ENCODE assay signal across 22 mouse cellular contexts in genomic region chr8:128675848-128676629, GRCm38 (mm10). TPM values are rescaled to one million over a fixed set of nuclear protein-coding genes. Genes with fewer than 3 reads are reported as not detected.
DNase-seq lines count a peak whose midpoint lies in the region; ATAC-seq and TF ChIP-seq lines count a peak whose summit lies in the region.
"Had no signal": no experiment of that assay in that cellular context is flagged by ENCODE, and none has a peak within 500 bp of the region (broad histone marks: within the 10 kb centered on the region; RNA-seq: fewer than 3 reads in every experiment).

No protein-coding gene starts in this region.

- H3K4me2 ChIP-seq in intestine, embryonic 15.5 days (replicated peaks) = no peak overlapping the region
- H3K4me2 ChIP-seq in intestine, postnatal 0 days (replicated peaks; ENCODE audit: low read depth) = no peak overlapping the region
- H3K4me2 ChIP-seq: embryonic facial prominence, embryonic 13.5 days; embryonic facial prominence, embryonic 15.5 days; forebrain, embryonic 12.5 days had no signal

- no peaks in the 10 kb centered on the region for H3K27me3 ChIP-seq in MEL (ENCODE audit: control insufficient read depth in 1 of 2, insufficient read depth in 2 of 2, low read length in 2 of 2)
- H3K27me3 ChIP-seq in intestine, embryonic 15.5 days (replicated peaks) = no peaks in the 10 kb centered on the region
- H3K27me3 ChIP-seq in intestine, postnatal 0 days (replicated peaks; ENCODE audit: control insufficient read depth, insufficient read depth, low read length) = no peaks in the 10 kb centered on the region
- H3K27me3 ChIP-seq: embryonic facial prominence, embryonic 13.5 days; embryonic facial prominence, embryonic 15.5 days; forebrain, embryonic 12.5 days had no signal

- peaks cover 0 to 14% of the 10 kb centered on the region in 2 experiments; a peak in 2 of 4 replicates for H3K36me3 ChIP-seq in MEL (ENCODE audit: control insufficient read depth in 1 of 2, insufficient read depth in 2 of 2, low read length in 2 of 2)
- H3K36me3 ChIP-seq in intestine, embryonic 15.5 days = no peaks in the 10 kb centered on the region
- no peaks in the 10 kb centered on the region for H3K36me3 ChIP-seq in intestine, postnatal 0 days (ENCODE audit: control insufficient read depth, insufficient read depth)
- H3K36me3 ChIP-seq: embryonic facial prominence, embryonic 13.5 days; embryonic facial prominence, embryonic 15.5 days; forebrain, embryonic 10.5 days; forebrain, embryonic 12.5 days had no signal

- no peaks in the 10 kb centered on the region for H3K79me2 ChIP-seq in MEL (ENCODE audit: control insufficient read depth, insufficient read depth, low read length, poor library complexity)

- ATAC-seq in intestine, embryonic 15.5 days = peak; percentile 84
- ATAC-seq in intestine, postnatal 0 days = peak; percentile 51; the same call in 1 of the 2 replicates
- ATAC-seq: forebrain, embryonic 14.5 days; forebrain, embryonic 16.5 days had no signal

- TF ChIP-seq EP300 in MEL (IDR thresholded peaks at IDR 0.05; ENCODE audit: low read depth in 1 of 2, low read length in 2 of 2) = no peak

- H3K9ac ChIP-seq in MEL (ENCODE audit: control insufficient read depth, low read depth, low read length, poor library complexity, severe bottlenecking) = no peak overlapping the region
- no peak overlapping the region for H3K9ac ChIP-seq in intestine, embryonic 15.5 days
- no peak overlapping the region for H3K9ac ChIP-seq in intestine, postnatal 0 days (ENCODE audit: low read depth, low read length)
- H3K9ac ChIP-seq: embryonic facial prominence, embryonic 13.5 days; embryonic facial prominence, embryonic 15.5 days; forebrain, embryonic 12.5 days had no signal

- H3K9me3 ChIP-seq in MEL (replicated peaks; ENCODE audit: insufficient read depth, low read length) = no peaks in the 10 kb centered on the region
- H3K9me3 ChIP-seq in intestine, embryonic 15.5 days = no peaks in the 10 kb centered on the region
- no peaks in the 10 kb centered on the region for H3K9me3 ChIP-seq in intestine, postnatal 0 days (ENCODE audit: control insufficient read depth)
- H3K9me3 ChIP-seq: embryonic facial prominence, embryonic 13.5 days; embryonic facial prominence, embryonic 15.5 days; forebrain, embryonic 12.5 days had no signal

- no peak overlapping the region for H3K27ac ChIP-seq in MEL (ENCODE audit: control insufficient read depth, low read depth, low read length)
- H3K27ac ChIP-seq in intestine, embryonic 15.5 days = no peak overlapping the region
- H3K27ac ChIP-seq in intestine, postnatal 0 days (ENCODE audit: low read depth, low read length) = no peak overlapping the region
- H3K27ac ChIP-seq: embryonic facial prominence, embryonic 13.5 days; embryonic facial prominence, embryonic 15.5 days; forebrain, embryonic 10.5 days; forebrain, embryonic 12.5 days had no signal

- no peak overlapping the region for H3K4me3 ChIP-seq in MEL (ENCODE audit: control insufficient read depth in 1 of 2, insufficient read depth in 1 of 2, low read depth in 2 of 2, low read length in 2 of 2)
- H3K4me3 ChIP-seq in intestine, embryonic 15.5 days (replicated peaks) = no peak overlapping the region
- no peak overlapping the region for H3K4me3 ChIP-seq in intestine, postnatal 0 days (ENCODE audit: low read depth, low read length)
- H3K4me3 ChIP-seq: embryonic facial prominence, embryonic 13.5 days; embryonic facial prominence, embryonic 15.5 days; erythroblast, embryonic 14.5 days; forebrain, embryonic 10.5 days; forebrain, embryonic 12.5 days had no signal

- no peak for TF ChIP-seq POLR2A in MEL (IDR thresholded peaks at IDR 0.05; ENCODE audit: control insufficient read depth in 1 of 2, insufficient read depth in 1 of 2, low read depth in 1 of 2, low read length in 2 of 2, poor library complexity in 1 of 2)

- WGBS in intestine, embryonic 15.5 days = 62% methylated on average over 3 of the region's 3 CpGs
- WGBS in intestine, postnatal 0 days = 50% methylated on average over 3 of the region's 3 CpGs

- no peak for TF ChIP-seq CTCF in MEL (IDR thresholded peaks at IDR 0.05 in 2 of 3, conservative IDR thresholded peaks at IDR 0.05 in 1 of 3; ENCODE audit: control insufficient read depth in 1 of 3, insufficient read depth in 1 of 3, low read depth in 2 of 3, low read length in 3 of 3, poor library complexity in 1 of 3, severe bottlenecking in 1 of 3)
- no peak for TF ChIP-seq CTCF in intestine, postnatal 0 days (IDR thresholded peaks at IDR 0.05; ENCODE audit: low read depth)

- peaks cover 2 to 4% of the 10 kb centered on the region in 2 experiments; a peak in 2 of 4 replicates for H3K4me1 ChIP-seq in MEL (ENCODE audit: control insufficient read depth in 1 of 2, insufficient read depth in 2 of 2, low read length in 2 of 2)
- H3K4me1 ChIP-seq in intestine, embryonic 15.5 days (replicated peaks) = 0 out of 2 replicates have a peak, but pooled peaks cover 2% of the 10 kb centered on the region
- no peaks in the 10 kb centered on the region for H3K4me1 ChIP-seq in intestine, postnatal 0 days (replicated peaks; ENCODE audit: control insufficient read depth, insufficient read depth, low read length)
- H3K4me1 ChIP-seq: embryonic facial prominence, embryonic 13.5 days; embryonic facial prominence, embryonic 15.5 days; forebrain, embryonic 10.5 days; forebrain, embryonic 12.5 days had no signal

- TF ChIP-seq RAD21 in MEL (IDR thresholded peaks at IDR 0.05; ENCODE audit: low read depth, low read length) = no peak

- DNase-seq in MEL (ENCODE audit: low read depth, low spot score) = peak; percentile 19
- DNase-seq in layer of hippocampus, adult 11-12 months (ENCODE audit: low spot score) = no peak
- no peak for DNase-seq in retina, postnatal 1 day
- DNase-seq: adrenal gland, adult 2 months; adrenal gland, postnatal 10 days; adrenal gland, postnatal 25 days; cerebellum, adult 11 months; cerebellum, adult 18-20 months; cerebellum, adult 8-10 months; cerebellum, adult 9-11 months; cerebellum, postnatal 14 days; cerebellum, postnatal 36 days; embryo, embryonic 11 days had no signal

TF ChIP-seq in MEL, 35 proteins besides CTCF, POLR2A, EP300 and RAD21:
- TF ChIP-seq GATA1 (IDR thresholded peaks at IDR 0.05; ENCODE audit: low read depth, low read length) = 0 out of 2 replicates have a peak, but pooled peaks have one; percentile 22
- no peak for TF ChIP-seq MYC (IDR thresholded peaks at IDR 0.05; ENCODE audit: low read depth, low read length)

RNA-seq across cellular contexts. Expression of gene Itgb1, which starts 9.4 kb away (rescaled TPM):
- total RNA-seq in MEL (2012; rRNA removed) = 73.7 and 76.7 TPM in 2 replicates
- 100 to 1,000 TPM; 114 to 189 TPM for polyA plus RNA-seq in MEL (2012; ENCODE audit: insufficient read depth in 1 of 2, insufficient read length in 2 of 2, low read depth in 1 of 2, low replicate concordance in 2 of 2, missing spikeins in 1 of 2)
- 261 and 305 TPM in 2 replicates for polyA plus RNA-seq in intestine, embryonic 15.5 days (2015; fragmentation: Nextera tagmentation; extraction: Ambion mirVana)
- 185 and 188 TPM in 2 replicates for polyA plus RNA-seq in intestine, postnatal 0 days (2015; fragmentation: Nextera tagmentation; extraction: Ambion mirVana)
